7 mouse cellular contexts compared by ENCODE assay signal in the genomic region with DNA sequence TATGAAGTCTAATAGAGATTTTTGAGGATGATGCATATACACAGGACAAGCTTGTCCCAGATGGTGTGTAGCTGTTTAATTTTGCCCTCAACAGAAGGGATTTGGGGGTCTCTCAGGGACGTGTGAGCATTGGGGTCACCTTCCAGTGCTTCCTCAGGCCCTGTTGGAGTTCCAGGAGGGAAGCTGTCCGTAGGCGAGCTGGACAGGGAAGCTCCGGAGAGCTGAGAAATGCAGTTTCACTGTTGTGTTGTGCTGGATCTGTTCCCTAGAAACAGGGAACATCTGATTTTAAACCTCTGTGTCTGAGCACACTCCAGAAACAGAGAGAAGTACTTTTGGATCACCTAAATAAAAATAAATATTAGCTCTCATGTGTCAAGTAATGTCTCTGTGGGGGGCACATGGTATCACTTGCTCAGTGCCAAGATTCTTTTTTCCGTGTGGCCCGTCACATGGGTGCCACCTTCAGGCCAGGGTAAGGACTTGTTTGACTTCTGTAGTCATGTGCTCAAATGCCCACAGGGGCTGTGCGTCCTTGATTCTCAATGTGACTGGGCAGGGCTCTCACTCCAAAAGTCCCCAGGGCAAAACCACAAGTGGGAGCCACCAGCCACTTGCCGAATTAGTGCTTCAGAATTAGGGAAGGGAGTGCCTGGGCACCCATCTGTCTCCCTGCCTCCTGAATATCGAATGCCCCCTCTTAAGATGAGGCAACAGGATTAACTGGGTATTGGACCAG. TPM values are rescaled to one million over a fixed set of nuclear protein-coding genes. Genes with fewer than 3 reads are reported as not detected.
A peak's percentile ranks its signal among the peaks of the same experiment; 100 is the strongest.
DNase-seq lines count a peak whose midpoint lies in the region; ATAC-seq and TF ChIP-seq lines count a peak whose summit lies in the region.

No protein-coding gene starts in this region.

- WGBS in spleen, adult 2 months = 47% methylated on average over 9 of the region's 9 CpGs
- 61% methylated on average over 9 of the region's 9 CpGs for WGBS in forebrain, embryonic 15.5 days

- H3K27me3 ChIP-seq in spleen, adult 2 months (ENCODE audit: control insufficient read depth, insufficient read depth, low read length) = no peaks in the 10 kb centered on the region
- no peaks in the 10 kb centered on the region for H3K27me3 ChIP-seq in splenic B cell, adult 2 months (ENCODE audit: control insufficient read depth, insufficient read depth, low read length, poor library complexity, severe bottlenecking)
- H3K27me3 ChIP-seq in forebrain, embryonic 15.5 days = no peaks in the 10 kb centered on the region

- peaks cover 14% of the 10 kb centered on the region; the same call in 1 of the 2 replicates for H3K4me1 ChIP-seq in spleen, adult 2 months (ENCODE audit: control insufficient read depth, insufficient read depth, insufficient read length)
- peaks cover 17% of the 10 kb centered on the region for H3K4me1 ChIP-seq in forebrain, embryonic 15.5 days

- DNase-seq in spleen, adult 2 months (ENCODE audit: low read depth in 1 of 2, low spot score in 2 of 2) = peak in 1 of 2 experiments; percentile 47
- DNase-seq in spleen, postnatal 14 days (ENCODE audit: low spot score in 2 of 2) = no peak
- DNase-seq in induced T-regulatory cell, adult 2 months (ENCODE audit: low read depth) = peak; percentile 59
- DNase-seq in splenic B cell, adult 2 months (ENCODE audit: low read depth, low spot score) = peak; percentile 69
- DNase-seq in layer of hippocampus, postnatal 14 days (ENCODE audit: low spot score in 2 of 2) = no peak

- ATAC-seq in common myeloid progenitor, adult 5-6 weeks (replicated peaks; ENCODE audit: low read depth, poor library complexity, severe bottlenecking) = peak; percentile 61
- no peak for ATAC-seq in forebrain, embryonic 15.5 days (replicated peaks)

- no peak overlapping the region for H3K9ac ChIP-seq in forebrain, embryonic 15.5 days (replicated peaks)

- peak; percentile 24; the same call in 1 of the 2 replicates for TF ChIP-seq CTCF in spleen, adult 2 months (IDR thresholded peaks at IDR 0.05; ENCODE audit: extremely low read depth, insufficient read depth, insufficient read length, insufficient replicate concordance)

- H3K4me3 ChIP-seq in spleen, adult 2 months (ENCODE audit: extremely low read depth, insufficient read depth, insufficient read length) = no peak overlapping the region
- H3K4me3 ChIP-seq in forebrain, embryonic 15.5 days = no peak overlapping the region

- TF ChIP-seq POLR2A in spleen, adult 2 months (IDR thresholded peaks at IDR 0.05; ENCODE audit: low read depth, low read length) = no peak

- H3K36me3 ChIP-seq in spleen, adult 2 months (ENCODE audit: control insufficient read depth, insufficient read depth, low read length) = peaks cover 14% of the 10 kb centered on the region
- H3K36me3 ChIP-seq in splenic B cell, adult 2 months (ENCODE audit: control insufficient read depth, insufficient read depth, low read length, poor library complexity, severe bottlenecking) = peaks cover 8% of the 10 kb centered on the region; the same call in 1 of the 2 replicates
- 0 out of 2 replicates have a peak, but pooled peaks cover 7% of the 10 kb centered on the region for H3K36me3 ChIP-seq in forebrain, embryonic 15.5 days

- H3K9me3 ChIP-seq in forebrain, embryonic 15.5 days = no peaks in the 10 kb centered on the region

- H3K27ac ChIP-seq in spleen, adult 2 months (ENCODE audit: insufficient read depth, low read length) = peak overlapping the region; percentile 23
- H3K27ac ChIP-seq in forebrain, embryonic 15.5 days (replicated peaks) = no peak overlapping the region

- no peak overlapping the region for H3K4me2 ChIP-seq in forebrain, embryonic 15.5 days (replicated peaks)

RNA-seq across cellular contexts. Expression of gene Adam19, which starts 7.4 kb away (rescaled TPM):
- polyA plus RNA-seq in spleen, adult 2 months (2012; rRNA removed) = 21.3 and 24.9 TPM in 2 replicates
- 0.14 TPM in 1 of 2 replicates, not detected in the other for total RNA-seq in common myeloid progenitor, adult 5-6 weeks (2017)
- 10 to 100 TPM; 27.5 to 28.4 TPM for total RNA-seq in layer of hippocampus, postnatal 14 days (2021)
- 8.5 and 9.0 TPM in 2 replicates for polyA plus RNA-seq in forebrain, embryonic 15.5 days (2015; fragmentation: Nextera tagmentation; extraction: Ambion mirVana)

RNA-seq across cellular contexts. Expression of gene Gm12166, which starts 11.0 kb away (rescaled TPM):
- polyA plus RNA-seq in spleen, adult 2 months (2012; rRNA removed) = 9.4 and 28.6 TPM in 2 replicates
- 10.3 and 24.3 TPM in 2 replicates for total RNA-seq in common myeloid progenitor, adult 5-6 weeks (2017)
- total RNA-seq in layer of hippocampus, postnatal 14 days (2021) = 1 to 10 TPM; 2.7 to 6.0 TPM
- polyA plus RNA-seq in forebrain, embryonic 15.5 days (2015; fragmentation: Nextera tagmentation; extraction: Ambion mirVana) = 5.3 and 6.5 TPM in 2 replicates

Comparison
In these comparisons a context has a peak if more than half of its experiments do, and no peak if none do; other contexts are left out.
1. DNase-seq: peak in induced T-regulatory cell, adult 2 months (single experiment) and splenic B cell, adult 2 months (single experiment); none in spleen, postnatal 14 days (0 of 2) and layer of hippocampus, postnatal 14 days (0 of 2).
2. RNA of gene Adam19, which starts 7.4 kb away (total RNA-seq): 27.5 to 28.4 TPM in layer of hippocampus, postnatal 14 days; 0.14 TPM in common myeloid progenitor, adult 5-6 weeks; every median in the first group is over 10 times any median in the second.